Mouse (Mus musculus) liver, embryonic 14.5 days (tissue): ENCODE results near the gene Lin37.

Source experiments
- CTCF ChIP-seq: IDR thresholded peaks from 2 replicates; pipeline ENCODE4 v1.5.1; 2016; ENCODE audit warnings: antibody characterized with exemption, low read depth, control low read depth
- EP300 ChIP-seq: IDR thresholded peaks from 2 replicates; pipeline ENCODE4 v1.6.1; 2016; ENCODE audit warnings: antibody characterized with exemption, low read depth

GRCm38 (mm10) chr7:30558656-30559442 is 789 bp downstream of the Lin37 start:
- peak; percentile 25; the same call in 1 of the 2 replicates for TF ChIP-seq CTCF
- TF ChIP-seq EP300 = no peak
